Mouse (Mus musculus) Muller cell, postnatal 12 days (primary cell): ENCODE data around the gene Igf2bp3.
A peak's percentile ranks its signal among the peaks of the same experiment; 100 is the strongest.

Experiments used
- DNase-seq: peaks from one replicate; pipeline ENCODE4 v3.0.0-alpha.2; 2015; ENCODE audit errors: inconsistent ontology term

The Igf2bp3 gene

GRCm38 (mm10) chr6:49077894-49078293 is 136.9 kb downstream of the Igf2bp3 start:
- DNase-seq, result no peak

- DNase-seq, result no peak
Observed at GRCm38 (mm10) chr6:49074117-49074490, 140.7 kb downstream of the Igf2bp3 start.

- DNase-seq, result peak; percentile 93
Observed at GRCm38 (mm10) chr6:49073304-49074116, 141.2 kb downstream of the Igf2bp3 start, which contains the start of gene Malsu1. Malsu1 (plus strand) TSS chr6:49073795.

GRCm38 (mm10) chr6:49068361-49068760 is 146.4 kb downstream of the Igf2bp3 start:
- DNase-seq, result no peak

GRCm38 (mm10) chr6:49057053-49058021 is 157.4 kb downstream of the Igf2bp3 start:
- peak; percentile 82 for DNase-seq

- DNase-seq, result no peak
Observed at GRCm38 (mm10) chr6:49056009-49056408, 158.7 kb downstream of the Igf2bp3 start.

- peak; percentile 48 for DNase-seq
Observed at GRCm38 (mm10) chr6:49055256-49055733, 159.5 kb downstream of the Igf2bp3 start.

- DNase-seq, result no peak
Observed at GRCm38 (mm10) chr6:49052191-49052590, 162.6 kb downstream of the Igf2bp3 start.

GRCm38 (mm10) chr6:49050677-49051410 is 163.9 kb downstream of the Igf2bp3 start:
- DNase-seq, result no peak

- no peak for DNase-seq
Observed at GRCm38 (mm10) chr6:49048395-49048794, 166.4 kb downstream of the Igf2bp3 start.

- no peak for DNase-seq
Observed at GRCm38 (mm10) chr6:49047848-49048247, 166.9 kb downstream of the Igf2bp3 start.

- no peak for DNase-seq
Observed at GRCm38 (mm10) chr6:49046976-49047375, 167.8 kb downstream of the Igf2bp3 start.

- no peak for DNase-seq
Observed at GRCm38 (mm10) chr6:49046502-49046901, 168.3 kb downstream of the Igf2bp3 start.

GRCm38 (mm10) chr6:49039470-49040180 is 175.1 kb downstream of the Igf2bp3 start:
- peak; percentile 45 for DNase-seq

GRCm38 (mm10) chr6:49037268-49037662 is 177.5 kb downstream of the Igf2bp3 start:
- no peak for DNase-seq

- peak; percentile 71 for DNase-seq
Observed at GRCm38 (mm10) chr6:49036275-49037267, 178.2 kb downstream of the Igf2bp3 start, which contains the start of gene Gpnmb. Gpnmb (plus strand) TSS chr6:49036546.
